Mouse (Mus musculus): ENCODE measurements around the gene Ect2l.
"Not testable (repeated sequence)": the region's sequence is repeated elsewhere in the genome, so short reads cannot be mapped to it uniquely, and the experiment has no call there.

Gene Ect2l

GRCm38 (mm10) chr10:18189498-18189897, 21.2 kb downstream of the Ect2l start:
- DNase-seq: no peak

- DNase-seq: no peak
These were observed 22.1 kb downstream of the Ect2l start for GRCm38 (mm10) chr10:18188564-18188963.

- DNase-seq: no peak
These were observed 28.4 kb downstream of the Ect2l start for GRCm38 (mm10) chr10:18182246-18182645.

- DNase-seq: no peak
These were observed 33.4 kb downstream of the Ect2l start for GRCm38 (mm10) chr10:18177304-18177703.

- DNase-seq: no peak
These were observed 34.0 kb downstream of the Ect2l start for GRCm38 (mm10) chr10:18176722-18177121.

- no peak for DNase-seq
These were observed 35.6 kb downstream of the Ect2l start for GRCm38 (mm10) chr10:18175087-18175486.

GRCm38 (mm10) chr10:18162435-18162971, 48.2 kb downstream of the Ect2l start:
- no peak for DNase-seq

- DNase-seq: no peak
These were observed 63.5 kb downstream of the Ect2l start for GRCm38 (mm10) chr10:18147224-18147623.

GRCm38 (mm10) chr10:18142231-18142630, 68.5 kb downstream of the Ect2l start:
- no peak for DNase-seq

- DNase-seq: no peak
These were observed 69.3 kb downstream of the Ect2l start for GRCm38 (mm10) chr10:18141389-18141788.

GRCm38 (mm10) chr10:18139615-18140014, 71.1 kb downstream of the Ect2l start:
- no peak for DNase-seq

- DNase-seq: not testable (repeated sequence)
These were observed 71.7 kb downstream of the Ect2l start for GRCm38 (mm10) chr10:18138853-18139503.

- DNase-seq: peak; percentile 60
These were observed 78.7 kb downstream of the Ect2l start for GRCm38 (mm10) chr10:18131666-18132650.

- peak; percentile 65 for DNase-seq
These were observed 80.4 kb downstream of the Ect2l start for GRCm38 (mm10) chr10:18130276-18130675.

GRCm38 (mm10) chr10:18118336-18118735, 92.4 kb downstream of the Ect2l start:
- peak; percentile 29 for DNase-seq

GRCm38 (mm10) chr10:18113473-18114093, 97.1 kb downstream of the Ect2l start:
- no peak for DNase-seq

- DNase-seq: no peak
These were observed 99.8 kb downstream of the Ect2l start for GRCm38 (mm10) chr10:18110940-18111339.

GRCm38 (mm10) chr10:18107471-18107870, 103.2 kb downstream of the Ect2l start:
- DNase-seq: peak; percentile 32

- peak; percentile 13 for DNase-seq
These were observed 108.5 kb downstream of the Ect2l start for GRCm38 (mm10) chr10:18102166-18102565.

- no peak for DNase-seq
These were observed 120.0 kb downstream of the Ect2l start for GRCm38 (mm10) chr10:18090691-18091090.

GRCm38 (mm10) chr10:18082772-18083171, 127.9 kb downstream of the Ect2l start:
- DNase-seq: no peak

GRCm38 (mm10) chr10:18081536-18081935, 129.2 kb downstream of the Ect2l start:
- no peak for DNase-seq

Measured in kidney, adult 9 months (tissue).